Mouse (Mus musculus) layer of hippocampus, adult 9-11 months (tissue): ENCODE results near the gene Stxbp5l.
A peak's percentile ranks its signal among the peaks of the same experiment; 100 is the strongest.
"Not testable (repeated sequence)": the region's sequence is repeated elsewhere in the genome, so short reads cannot be mapped to it uniquely, and the experiment has no call there.

ENCODE experiments used
- DNase-seq: peaks from one replicate; pipeline ENCODE4 v3.0.0; 2022

Gene Stxbp5l

DNA sequence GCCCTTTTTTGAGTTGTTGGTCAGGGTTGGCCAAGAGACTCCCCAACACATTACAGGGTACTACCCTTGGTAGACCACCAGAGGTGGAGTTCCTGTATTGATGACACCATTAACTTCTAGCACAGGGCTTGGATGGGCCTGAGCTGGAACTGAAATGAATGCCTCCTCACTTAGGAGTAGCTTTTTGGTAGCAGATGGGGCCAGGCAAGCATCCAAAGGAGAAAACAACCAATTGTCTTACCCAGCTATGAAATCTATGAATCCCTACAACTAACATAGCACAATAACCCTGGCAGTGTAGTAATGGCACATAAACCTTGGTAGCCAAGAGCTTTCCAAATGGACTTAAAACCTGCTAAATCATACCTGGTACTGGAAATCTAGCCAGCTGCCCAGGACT, 111.1 kb downstream of the Stxbp5l start:
- no peak for DNase-seq

DNA sequence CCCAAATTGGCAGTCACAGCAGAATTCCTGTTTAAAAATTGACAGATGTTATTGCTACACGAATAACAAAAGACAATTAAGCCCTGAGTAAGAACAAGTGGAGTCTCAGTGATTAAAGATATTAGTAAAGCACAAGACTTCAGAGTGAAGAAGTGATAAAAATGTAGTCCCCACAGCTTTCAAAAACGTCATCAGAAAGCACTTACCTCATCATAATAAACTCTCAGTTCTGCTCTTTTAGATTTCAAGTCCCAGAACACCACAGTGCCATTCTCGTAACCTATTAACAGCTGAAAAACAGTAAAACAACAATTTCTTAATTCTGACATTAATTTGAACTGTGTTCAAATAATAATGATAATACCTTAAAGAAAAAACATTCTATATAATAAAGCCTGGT, 123.1 kb downstream of the Stxbp5l start:
- no peak for DNase-seq

DNA sequence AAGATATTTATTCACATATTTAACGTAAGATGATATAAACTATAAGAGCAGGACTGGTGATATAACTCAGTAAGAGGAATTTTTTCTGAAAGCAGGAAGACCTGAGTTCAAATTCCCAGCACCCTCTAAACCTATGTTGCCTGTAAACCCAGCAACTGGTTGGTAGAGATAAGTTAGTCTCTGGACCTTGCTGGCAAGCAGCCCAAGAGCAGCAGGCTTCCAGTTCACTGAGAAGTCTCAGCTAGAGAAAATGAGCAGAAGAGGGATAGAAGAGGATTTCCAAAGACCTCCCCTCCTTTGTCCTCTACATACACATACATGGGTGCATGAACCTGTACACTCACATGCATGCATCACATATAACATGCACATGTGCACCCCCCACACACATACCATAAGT, 165.6 kb downstream of the Stxbp5l start:
- no peak for DNase-seq

DNA sequence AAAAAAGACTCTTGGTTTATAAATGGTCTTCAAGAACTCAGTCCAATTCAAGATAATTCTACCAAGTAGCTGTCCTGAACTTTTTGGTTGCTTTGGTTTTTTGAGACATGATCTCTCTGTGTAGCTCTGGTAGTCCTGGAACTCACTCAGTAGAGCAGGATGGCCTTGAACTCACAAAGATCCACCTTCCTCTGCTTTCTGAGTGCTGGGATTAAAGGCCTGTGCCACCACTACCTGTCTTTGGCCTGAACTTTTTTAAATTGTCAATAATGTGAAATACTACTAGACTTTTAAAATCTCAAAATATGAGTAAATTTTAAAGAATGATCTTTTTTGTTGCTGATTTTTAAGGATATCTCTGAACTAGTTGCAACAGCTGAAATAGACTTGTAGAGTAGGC, 176.0 kb downstream of the Stxbp5l start:
- DNase-seq: no peak

DNA sequence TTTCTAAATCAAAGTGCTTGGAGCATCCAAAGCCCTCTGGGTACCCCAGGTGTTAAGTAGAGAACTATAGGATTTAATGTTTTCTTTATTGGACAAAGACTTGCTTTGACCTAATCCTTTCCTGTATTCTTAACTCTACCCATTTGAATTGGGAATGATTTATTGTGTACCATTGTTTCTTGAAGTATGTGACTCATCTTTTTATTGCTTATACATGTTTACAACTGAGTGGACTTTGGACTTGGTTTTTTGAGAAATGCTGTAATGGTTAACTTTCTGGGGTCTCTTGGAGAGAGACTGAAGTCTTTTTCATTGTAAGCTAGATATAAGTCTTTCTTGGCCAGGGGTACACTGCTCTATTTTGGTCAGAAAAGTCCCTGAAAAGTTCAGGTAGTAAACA, 190.6 kb downstream of the Stxbp5l start:
- DNase-seq: no peak

DNA sequence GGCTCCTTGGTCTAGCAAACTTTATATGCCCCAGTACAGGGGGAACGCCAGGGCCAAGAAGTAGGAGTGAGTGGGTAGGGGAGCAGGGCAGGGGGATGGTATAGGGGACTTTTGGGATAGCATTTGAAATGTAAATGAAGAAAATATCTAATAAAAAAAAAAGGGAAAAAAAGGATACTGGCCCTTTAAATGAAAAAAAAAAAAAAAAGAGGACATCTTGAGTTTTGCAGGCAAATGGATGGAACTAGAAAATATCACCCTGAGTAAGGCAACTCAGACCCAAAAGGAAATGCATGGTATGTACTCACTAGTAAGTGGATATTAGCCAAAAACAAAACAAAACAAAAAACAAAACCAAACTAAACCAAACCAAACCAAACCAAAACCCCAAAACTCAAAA, 259.6 kb downstream of the Stxbp5l start:
- not testable (repeated sequence) for DNase-seq

DNA sequence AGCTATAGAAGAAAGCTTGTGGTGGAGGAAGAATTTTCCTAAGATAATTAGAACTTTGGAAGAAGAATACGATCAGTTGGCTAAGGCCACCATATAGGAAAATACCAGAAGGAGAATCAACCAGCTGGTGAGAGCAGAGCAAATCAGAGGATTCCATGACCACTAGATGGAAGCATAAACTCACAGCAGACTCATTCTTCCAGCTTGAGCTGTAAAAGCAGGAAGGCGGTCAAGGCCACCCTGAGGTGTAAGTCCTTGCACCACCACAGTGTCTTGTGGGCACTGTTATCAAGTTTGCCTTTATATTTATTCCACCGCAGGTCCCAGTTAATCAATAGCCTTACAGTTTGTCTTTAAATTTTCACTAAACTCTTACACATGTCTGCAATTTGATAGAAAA, 275.5 kb downstream of the Stxbp5l start:
- peak; percentile 46 for DNase-seq

DNA sequence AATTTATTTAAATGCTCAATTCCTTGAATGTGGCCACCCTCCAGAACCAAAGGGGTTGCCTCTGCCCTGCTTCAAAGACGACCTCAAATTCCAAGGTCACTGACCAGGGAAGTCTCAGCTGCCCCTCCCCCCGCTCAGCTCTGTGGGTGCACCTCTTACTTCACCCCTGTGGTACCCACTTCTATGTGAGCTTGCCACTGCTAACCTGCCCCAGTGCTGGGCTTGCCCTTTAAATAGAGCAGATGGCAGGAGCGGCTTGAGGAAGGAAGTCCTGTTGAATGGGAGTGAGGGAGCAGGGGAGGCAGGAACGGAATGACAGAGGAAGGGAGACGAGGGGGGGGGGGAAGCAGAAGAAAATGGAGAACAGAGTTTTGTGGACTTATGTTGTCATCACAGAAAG, 276.0 kb downstream of the Stxbp5l start:
- no peak for DNase-seq

DNA sequence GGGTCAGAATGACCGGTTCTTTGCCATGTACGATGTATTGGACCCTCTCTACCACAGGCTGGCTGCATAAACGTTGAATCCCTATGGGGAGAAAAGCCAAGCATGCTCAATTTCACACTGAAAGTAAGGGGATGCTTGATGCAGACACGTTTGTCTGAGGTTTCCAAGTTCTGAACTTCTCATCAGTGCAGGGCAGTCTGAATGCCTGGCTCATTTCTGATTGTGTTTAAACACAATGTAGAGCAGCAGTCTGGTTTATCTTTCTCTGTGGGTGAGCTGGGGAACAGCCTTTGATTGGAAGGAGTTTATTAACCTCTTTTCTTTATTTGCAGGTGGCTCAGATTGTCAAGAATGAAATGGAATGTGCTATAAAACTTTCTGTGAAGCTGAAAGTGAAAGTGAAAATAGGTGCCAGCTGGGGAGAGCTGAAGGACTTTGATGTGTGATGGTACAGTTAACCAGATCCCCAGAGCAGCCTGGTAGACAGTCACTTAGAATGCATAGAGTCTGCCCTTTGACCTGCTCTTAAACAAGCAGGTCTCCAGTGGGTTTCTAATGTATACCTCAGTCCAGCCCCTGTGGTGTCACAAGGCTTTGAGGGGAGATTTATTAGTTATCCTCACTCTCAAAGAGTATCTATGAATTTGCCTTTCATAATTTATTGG, 290.5 kb downstream of the Stxbp5l start:
- DNase-seq: no peak

DNA sequence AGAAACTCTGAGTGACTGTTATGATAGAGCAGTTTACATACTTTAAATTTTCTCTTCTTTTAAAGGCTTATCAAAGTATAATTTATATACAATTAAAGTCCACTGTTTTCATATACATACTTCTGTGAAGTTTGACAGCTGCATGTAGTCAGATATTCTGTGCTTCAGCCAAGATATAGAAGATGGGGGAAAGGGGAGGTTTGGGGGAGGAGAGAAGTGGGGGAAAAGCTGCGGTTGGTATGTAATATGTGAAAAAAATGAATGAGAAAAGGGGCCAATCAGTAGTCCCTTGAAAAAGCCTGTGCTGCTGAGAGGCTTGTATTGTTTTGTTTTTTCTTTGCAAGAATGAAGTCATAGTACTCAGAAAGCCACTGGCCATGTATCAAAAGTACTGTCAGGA, 295.1 kb downstream of the Stxbp5l start:
- no peak for DNase-seq

DNA sequence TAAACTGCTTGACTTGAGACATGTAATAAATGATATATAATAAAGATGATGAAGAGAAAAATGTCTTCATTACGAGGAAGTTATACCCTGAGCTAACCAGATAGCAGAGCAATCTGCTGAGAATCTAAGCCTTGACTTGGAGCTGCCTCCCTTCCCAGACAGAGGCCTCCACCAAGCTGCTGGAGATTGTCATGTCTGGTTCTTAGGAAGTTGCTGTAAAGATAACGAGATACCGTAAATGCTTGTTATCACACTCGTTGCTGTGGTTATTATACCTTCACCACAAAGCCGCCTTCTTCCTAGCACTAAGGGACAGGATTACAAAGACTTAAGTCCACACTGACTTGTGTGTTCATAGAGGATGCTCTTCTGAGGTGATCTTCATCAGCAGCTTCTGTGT, 312.4 kb downstream of the Stxbp5l start:
- DNase-seq: no peak
